Mouse (Mus musculus) inflammation-experienced regulatory T-cells, adult 6 months (primary cell): ENCODE data around the gene Abcb5. TPM values are rescaled to one million over a fixed set of nuclear protein-coding genes. Genes with fewer than 3 reads are reported as not detected.
"Not testable (repeated sequence)": the region's sequence is repeated elsewhere in the genome, so short reads cannot be mapped to it uniquely, and the experiment has no call there.

ENCODE experiments used
- ATAC-seq: one replicate; pipeline ENCODE4 v1.8.0; 2017
- polyA plus RNA-seq, 3 experiments: library from polyadenylated mRNA; unstranded; fragments of 100-300 nt; shearing (Covaris generic); gene quantifications; one replicate each; pipeline ENCODE4 v1.2.1; 2017

The Abcb5 gene
- polyA plus RNA-seq, result not detected

- no peak for ATAC-seq
Measured at GRCm38 (mm10) chr12:118966321-118966720, at the start of gene Abcb5. Abcb5 (minus strand) TSS chr12:118966421.

- no peak for ATAC-seq
Measured at GRCm38 (mm10) chr12:118999230-118999629, 33.0 kb upstream of the Abcb5 start.

- ATAC-seq, result peak; percentile 43
Measured at GRCm38 (mm10) chr12:118994328-118995166, 28.3 kb upstream of the Abcb5 start.

GRCm38 (mm10) chr12:118984852-118985251 lies 18.6 kb upstream of the Abcb5 start:
- no peak for ATAC-seq

- ATAC-seq, result peak; percentile 84
Measured at GRCm38 (mm10) chr12:118930386-118931318, 35.6 kb downstream of the Abcb5 start.

GRCm38 (mm10) chr12:118926813-118927281 lies 39.4 kb downstream of the Abcb5 start:
- peak; percentile 43 for ATAC-seq

- not testable (repeated sequence) for ATAC-seq
Measured at GRCm38 (mm10) chr12:118923874-118924273, 42.3 kb downstream of the Abcb5 start.

- ATAC-seq, result no peak
Measured at GRCm38 (mm10) chr12:118917771-118918170, 48.5 kb downstream of the Abcb5 start.

- ATAC-seq, result no peak
Measured at GRCm38 (mm10) chr12:118910360-118910759, 55.9 kb downstream of the Abcb5 start.

- no peak for ATAC-seq
Measured at GRCm38 (mm10) chr12:118902249-118902648, 64.0 kb downstream of the Abcb5 start.

GRCm38 (mm10) chr12:118887964-118888363 lies 78.3 kb downstream of the Abcb5 start:
- no peak for ATAC-seq

GRCm38 (mm10) chr12:118882790-118883189 lies 83.4 kb downstream of the Abcb5 start:
- no peak for ATAC-seq

- no peak for ATAC-seq
Measured at GRCm38 (mm10) chr12:118872673-118873072, 93.5 kb downstream of the Abcb5 start.

- no peak for ATAC-seq
Measured at GRCm38 (mm10) chr12:118856151-118856550, 110.1 kb downstream of the Abcb5 start.

- ATAC-seq, result no peak
Measured at GRCm38 (mm10) chr12:118854831-118855453, 111.3 kb downstream of the Abcb5 start.

GRCm38 (mm10) chr12:118854401-118854800 lies 111.8 kb downstream of the Abcb5 start:
- no peak for ATAC-seq

- ATAC-seq, result no peak
Measured at GRCm38 (mm10) chr12:118853331-118853730, 112.9 kb downstream of the Abcb5 start.

- ATAC-seq, result no peak
Measured at GRCm38 (mm10) chr12:118850851-118851410, 115.3 kb downstream of the Abcb5 start.

- no peak for ATAC-seq
Measured at GRCm38 (mm10) chr12:118849996-118850395, 116.2 kb downstream of the Abcb5 start.

- ATAC-seq, result no peak
Measured at GRCm38 (mm10) chr12:118849203-118849861, 116.9 kb downstream of the Abcb5 start.

- ATAC-seq, result no peak
Measured at GRCm38 (mm10) chr12:118848496-118849202, 117.6 kb downstream of the Abcb5 start.
